Mouse (Mus musculus) spleen, adult 2 months (tissue): Measurements from ENCODE around the gene Nol12.

ENCODE experiments used
- CTCF ChIP-seq: fragments of 200-500 bp; IDR thresholded peaks from 2 replicates; pipeline ENCODE4 v1.5.1; 2011; ENCODE audit warnings: mild to moderate bottlenecking, inconsistent platforms; ENCODE audit not compliant: insufficient read depth, insufficient read length, insufficient replicate concordance; ENCODE audit errors: extremely low read depth
- POLR2A ChIP-seq: fragments of 200-500 bp; IDR thresholded peaks from 2 replicates; pipeline ENCODE4 v1.6.1; 2011; ENCODE audit warnings: low read depth, low read length, inconsistent platforms

- TF ChIP-seq POLR2A (peak; percentile 41), CTCF (no peak)
Measured at GRCm38 (mm10) chr15:78913632-78914090, 21.1 kb upstream of the Nol12 start, which contains the start of gene Pdxp.
